In the genomic region with DNA sequence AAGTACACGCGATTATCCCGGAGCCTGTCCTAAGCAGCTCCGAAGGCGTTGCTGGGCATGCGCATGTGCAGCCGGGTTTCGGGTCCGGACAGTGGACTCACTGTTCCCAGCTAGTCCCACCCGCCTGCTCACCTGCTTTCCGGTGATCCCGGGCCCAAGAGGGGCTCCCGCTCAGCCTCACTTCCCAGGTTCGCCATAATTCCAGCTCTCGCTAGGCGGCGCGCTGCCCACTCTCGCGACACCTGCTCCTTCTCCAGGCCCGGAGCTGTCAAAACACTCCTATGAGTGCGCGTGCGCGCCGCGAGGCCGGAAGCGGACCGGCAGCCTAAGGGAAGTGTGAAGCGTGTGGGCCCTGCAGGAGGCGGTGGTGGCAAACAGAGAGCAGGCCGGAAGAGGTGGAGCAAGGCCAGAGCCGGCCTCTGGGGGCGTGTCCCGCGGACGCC, we compare ENCODE assay signal across 8 mouse cellular contexts. TPM values are rescaled to one million over a fixed set of nuclear protein-coding genes. Genes with fewer than 3 reads are reported as not detected.
A peak's percentile ranks its signal among the peaks of the same experiment; 100 is the strongest.
DNase-seq lines count a peak whose midpoint lies in the region; ATAC-seq and TF ChIP-seq lines count a peak whose summit lies in the region.
"Not testable (repeated sequence)": the region's sequence is repeated elsewhere in the genome, so short reads cannot be mapped to it uniquely, and the experiment has no call there.

No protein-coding gene starts in this region.

- H3K4me2 ChIP-seq in heart, embryonic 11.5 days = peak overlapping the region; percentile 59
- peak overlapping the region; percentile 69 for H3K4me2 ChIP-seq in kidney, embryonic 16.5 days (replicated peaks; ENCODE audit: low read depth, low read length)
- peak overlapping the region; percentile 90 for H3K4me2 ChIP-seq in myocyte (ENCODE audit: low read depth)

- ATAC-seq in erythroblast, adult 5-6 weeks (replicated peaks; ENCODE audit: low FRiP score, poor library complexity, severe bottlenecking) = peak; percentile 96
- ATAC-seq in heart, embryonic 11.5 days (replicated peaks; ENCODE audit: insufficient number of reproducible peaks, low FRiP score, low TSS enrichment) = peak; percentile 100
- ATAC-seq in kidney, embryonic 16.5 days (ENCODE audit: low FRiP score, low TSS enrichment) = peak; percentile 100

- peak; percentile 53 for TF ChIP-seq CTCF in liver, adult 2 months (IDR thresholded peaks at IDR 0.05; ENCODE audit: low read depth, low read length)

- not testable (repeated sequence) for H3K9me3 ChIP-seq in heart, embryonic 11.5 days (replicated peaks; ENCODE audit: control insufficient read depth, low read length); kidney, embryonic 16.5 days (ENCODE audit: low read length)

- H3K79me2 ChIP-seq in liver, adult 2 months (ENCODE audit: control insufficient read depth, insufficient read depth, low read length); myocyte (ENCODE audit: control insufficient read depth, insufficient read depth): not testable (repeated sequence)

- peak overlapping the region; percentile 72 for H3K9ac ChIP-seq in heart, embryonic 11.5 days (ENCODE audit: low read depth, low read length)
- peak overlapping the region; percentile 62 for H3K9ac ChIP-seq in kidney, embryonic 16.5 days (replicated peaks; ENCODE audit: low read length)
- H3K9ac ChIP-seq in liver, adult 2 months (ENCODE audit: low read depth, low read length) = peak overlapping the region; percentile 87

- under 1% methylated on average over 34 of the region's 38 CpGs for WGBS in heart, embryonic 11.5 days (ENCODE audit: insufficient replicate concordance)
- 0% methylated on average over 37 of the region's 38 CpGs for WGBS in kidney, embryonic 16.5 days
- under 1% methylated on average over 37 of the region's 38 CpGs for WGBS in liver, adult 2 months

- not testable (repeated sequence) for H3K4me1 ChIP-seq in heart, embryonic 11.5 days (ENCODE audit: control insufficient read depth, insufficient read depth, low read length); kidney, embryonic 16.5 days (ENCODE audit: insufficient read depth, low read length); liver, adult 2 months (ENCODE audit: control insufficient read depth, insufficient read depth, low read length)

- peak overlapping the region; percentile 17 for H3ac ChIP-seq in myocyte (ENCODE audit: control insufficient read depth, insufficient read length)

- H3K4me3 ChIP-seq in heart, embryonic 11.5 days (ENCODE audit: low read depth, low read length) = peak overlapping the region; percentile 57
- H3K4me3 ChIP-seq in kidney, embryonic 16.5 days (ENCODE audit: low read length) = peak overlapping the region; percentile 57
- peak overlapping the region; percentile 87 for H3K4me3 ChIP-seq in liver, adult 2 months (ENCODE audit: insufficient read depth, low read depth, low read length)
- peak overlapping the region; percentile 36 for H3K4me3 ChIP-seq in myocyte

- not testable (repeated sequence) for H3K27me3 ChIP-seq in heart, embryonic 11.5 days (ENCODE audit: control insufficient read depth, insufficient read depth, low read length); kidney, embryonic 16.5 days (ENCODE audit: insufficient read depth, low read length); liver, adult 2 months (ENCODE audit: control insufficient read depth, insufficient read depth, low read length); myocyte (ENCODE audit: control insufficient read depth, insufficient read depth, insufficient read length); splenic B cell, adult 2 months (ENCODE audit: control insufficient read depth, insufficient read depth, low read length, poor library complexity, severe bottlenecking)

- peak overlapping the region; percentile 29; the same call in 1 of the 2 replicates for H3K27ac ChIP-seq in heart, embryonic 11.5 days (ENCODE audit: low read depth, low read length)
- H3K27ac ChIP-seq in kidney, embryonic 16.5 days (ENCODE audit: low read length) = peak overlapping the region; percentile 57
- peak overlapping the region; percentile 79 for H3K27ac ChIP-seq in liver, adult 2 months (replicated peaks; ENCODE audit: insufficient read depth, low read depth, low read length)

- DNase-seq in B cell, adult 2 months = peak; percentile 97
- peak; percentile 99 for DNase-seq in brain, adult 2 months (ENCODE audit: low read depth, low spot score)
- peak; percentile 92 for DNase-seq in liver, adult 2 months (ENCODE audit: extremely low read depth, low read depth, low spot score)
- peak; percentile 99 for DNase-seq in splenic B cell, adult 2 months (ENCODE audit: low read depth, low spot score)

- H3K36me3 ChIP-seq in heart, embryonic 11.5 days (ENCODE audit: control insufficient read depth, insufficient read depth, low read length); kidney, embryonic 16.5 days (ENCODE audit: insufficient read depth, low read length); liver, adult 2 months (ENCODE audit: control insufficient read depth, insufficient read depth, low read length); myocyte (ENCODE audit: control insufficient read depth, insufficient read depth); splenic B cell, adult 2 months (ENCODE audit: control insufficient read depth, insufficient read depth, low read length, poor library complexity, severe bottlenecking): not testable (repeated sequence)

- 0 out of 2 replicates have a peak, but pooled peaks have one; percentile 41 for TF ChIP-seq POLR2A in liver, adult 2 months (IDR thresholded peaks at IDR 0.05; ENCODE audit: extremely low read depth, insufficient read depth, low read length)
- peak; percentile 54 for TF ChIP-seq POLR2A in myocyte (IDR thresholded peaks at IDR 0.05; ENCODE audit: insufficient read length, low read depth)

TF ChIP-seq in myocyte, 11 proteins besides CTCF, POLR2A, EP300 and RAD21:
- TF ChIP-seq MYOD1 (IDR thresholded peaks at IDR 0.05; ENCODE audit: control insufficient read depth in 1 of 3, insufficient read length in 2 of 3, low read depth in 2 of 3) = peak in 2 of 3 experiments; percentile 60 to 67
- peak in 2 of 3 experiments; percentile 52 to 64 for TF ChIP-seq MYOG (IDR thresholded peaks at IDR 0.05; ENCODE audit: control insufficient read depth in 1 of 3, insufficient read depth in 1 of 3, insufficient read length in 2 of 3, low read depth in 2 of 3)

RNA-seq across cellular contexts. Expression of a gene that starts 8.5 kb away (rescaled TPM):
- not detected in 2 replicates for total RNA-seq in erythroblast, adult 5-6 weeks (2015; ENCODE audit: low replicate concordance)
- not detected in 2 replicates for total RNA-seq in erythroblast, adult 5-6 weeks (2017; ENCODE audit: low replicate concordance)
- polyA plus RNA-seq in heart, embryonic 11.5 days (2014; fragmentation: Nextera tagmentation; extraction: Ambion mirVana) = 0.21 TPM in 1 of 2 replicates, not detected in the other
- polyA plus RNA-seq in kidney, embryonic 16.5 days (2015; fragmentation: Nextera tagmentation; extraction: Ambion mirVana) = 0.23 and 0.31 TPM in 2 replicates
- total RNA-seq in liver, adult 2 months (2014; rRNA removed) = not detected in 2 replicates
- not detected in 2 replicates for polyA plus RNA-seq in liver, adult 2 months (2012; rRNA removed)
- not detected for polyA plus RNA-seq in myocyte (2012; fragmentation: generic; extraction: Trizol)

RNA-seq across cellular contexts. Expression of a gene that starts 47.1 kb away (rescaled TPM):
- 17.7 and 23.8 TPM in 2 replicates for total RNA-seq in erythroblast, adult 5-6 weeks (2015; ENCODE audit: low replicate concordance)
- total RNA-seq in erythroblast, adult 5-6 weeks (2017; ENCODE audit: low replicate concordance) = 34.3 and 36.9 TPM in 2 replicates
- 11.1 and 12.2 TPM in 2 replicates for polyA plus RNA-seq in heart, embryonic 11.5 days (2014; fragmentation: Nextera tagmentation; extraction: Ambion mirVana)
- 6.8 and 7.9 TPM in 2 replicates for polyA plus RNA-seq in kidney, embryonic 16.5 days (2015; fragmentation: Nextera tagmentation; extraction: Ambion mirVana)
- 23.6 and 29.4 TPM in 2 replicates for total RNA-seq in liver, adult 2 months (2014; rRNA removed)
- 4.8 and 6.8 TPM in 2 replicates for polyA plus RNA-seq in liver, adult 2 months (2012; rRNA removed)
- 1.6 TPM for polyA plus RNA-seq in myocyte (2012; fragmentation: generic; extraction: Trizol)

RNA-seq across cellular contexts. Expression of a gene that starts 47.2 kb away (rescaled TPM):
- 8.3 and 10.0 TPM in 2 replicates for total RNA-seq in erythroblast, adult 5-6 weeks (2015; ENCODE audit: low replicate concordance)
- total RNA-seq in erythroblast, adult 5-6 weeks (2017; ENCODE audit: low replicate concordance) = 5.6 and 6.6 TPM in 2 replicates
- 4.9 and 6.3 TPM in 2 replicates for polyA plus RNA-seq in heart, embryonic 11.5 days (2014; fragmentation: Nextera tagmentation; extraction: Ambion mirVana)
- polyA plus RNA-seq in kidney, embryonic 16.5 days (2015; fragmentation: Nextera tagmentation; extraction: Ambion mirVana) = 7.3 and 8.7 TPM in 2 replicates
- 9.9 and 10.4 TPM in 2 replicates for total RNA-seq in liver, adult 2 months (2014; rRNA removed)
- 2.8 and 3.5 TPM in 2 replicates for polyA plus RNA-seq in liver, adult 2 months (2012; rRNA removed)
- polyA plus RNA-seq in myocyte (2012; fragmentation: generic; extraction: Trizol) = 2.8 TPM

RNA-seq across cellular contexts. Expression of a gene that starts 55.8 kb away (rescaled TPM):
- 36.2 and 46.3 TPM in 2 replicates for total RNA-seq in erythroblast, adult 5-6 weeks (2015; ENCODE audit: low replicate concordance)
- total RNA-seq in erythroblast, adult 5-6 weeks (2017; ENCODE audit: low replicate concordance) = 48.1 and 70.5 TPM in 2 replicates
- 9.8 and 11.2 TPM in 2 replicates for polyA plus RNA-seq in heart, embryonic 11.5 days (2014; fragmentation: Nextera tagmentation; extraction: Ambion mirVana)
- polyA plus RNA-seq in kidney, embryonic 16.5 days (2015; fragmentation: Nextera tagmentation; extraction: Ambion mirVana) = 10.5 and 13.4 TPM in 2 replicates
- total RNA-seq in liver, adult 2 months (2014; rRNA removed) = 72.3 and 81.2 TPM in 2 replicates
- 20.3 and 24.3 TPM in 2 replicates for polyA plus RNA-seq in liver, adult 2 months (2012; rRNA removed)
- polyA plus RNA-seq in myocyte (2012; fragmentation: generic; extraction: Trizol) = 10.1 TPM

Comparison
In these comparisons a context has a peak if more than half of its experiments do, and no peak if none do; other contexts are left out.
1. Peak in every context shown above with its lines: DNase-seq, ATAC-seq, H3K4me3 ChIP-seq and H3K27ac ChIP-seq.
2. H3K27ac ChIP-seq: peak in every context shown above with its lines; median percentile 79 in liver, adult 2 months; 57 in kidney, embryonic 16.5 days; 29 in heart, embryonic 11.5 days.
3. H3K4me3 ChIP-seq: peak in every context shown above with its lines; median percentile 87 in liver, adult 2 months; 57 in heart, embryonic 11.5 days; 57 in kidney, embryonic 16.5 days; 36 in myocyte.